Mouse (Mus musculus) retina, adult 2 months (tissue): ENCODE results near the gene Ccdc113.
"Not testable (repeated sequence)": the region's sequence is repeated elsewhere in the genome, so short reads cannot be mapped to it uniquely, and the experiment has no call there.

ENCODE experiments used
- DNase-seq: peaks from one replicate; pipeline ENCODE4 v3.0.0-alpha.2; 2012; ENCODE audit warnings: low read depth, low spot score

Gene Ccdc113

DNA sequence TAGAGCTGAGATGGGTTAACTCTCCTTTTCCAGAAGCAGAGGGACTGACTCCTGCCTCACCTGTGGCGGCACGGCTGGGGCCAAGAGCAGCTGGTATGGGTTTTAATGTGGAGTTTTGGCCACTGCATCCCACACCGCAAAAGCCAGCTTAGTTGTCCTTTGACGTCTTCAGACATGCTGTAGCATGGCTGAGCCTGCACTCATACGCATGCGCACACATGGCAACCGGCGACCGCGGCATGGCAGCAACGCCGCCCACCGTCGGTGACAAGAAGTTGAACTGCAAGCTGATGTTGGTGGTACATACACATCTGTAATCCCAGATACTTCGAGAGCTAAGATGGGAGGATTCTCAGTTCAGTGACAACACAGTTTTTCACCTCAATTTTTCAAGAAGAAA is 67.4 kb downstream of the Ccdc113 start:
- no peak for DNase-seq

- DNase-seq = no peak
Measured at GRCm38 (mm10) chr8:95602168-95602567, 68.3 kb downstream of the Ccdc113 start.

GRCm38 (mm10) chr8:95606509-95606908 is 72.6 kb downstream of the Ccdc113 start:
- not testable (repeated sequence) for DNase-seq

- DNase-seq = no peak
Measured at GRCm38 (mm10) chr8:95607210-95607609, 73.3 kb downstream of the Ccdc113 start.
